Mouse (Mus musculus): ENCODE results near the gene Pipox. TPM values are rescaled to one million over a fixed set of nuclear protein-coding genes. Genes with fewer than 3 reads are reported as not detected.

Pipox gene
- total and polyA plus RNA-seq, 2 experiments from 2014 or later = 3.6 to 5.1 TPM

DNA sequence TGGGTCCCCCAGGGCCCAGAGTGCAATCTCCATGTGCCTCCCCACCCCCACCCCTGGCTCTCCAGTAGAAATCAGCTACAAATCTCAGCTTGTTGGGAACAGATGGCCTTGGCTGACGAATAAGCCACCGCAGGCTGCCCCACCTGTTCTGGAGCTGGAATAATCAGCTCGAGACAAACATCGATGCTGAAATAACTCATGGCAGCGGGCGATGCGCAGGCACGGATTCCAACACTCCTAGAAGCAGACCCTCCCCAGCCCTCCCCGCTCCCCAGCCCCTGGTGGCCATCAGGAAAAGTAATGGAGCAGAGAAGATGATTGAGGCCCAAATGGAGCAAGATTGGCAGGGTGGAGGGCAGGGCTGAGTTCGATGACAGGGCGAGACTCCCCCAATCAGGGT, 21.7 kb downstream of the Pipox start:
- ATAC-seq (ENCODE audit: low FRiP score) = 0 out of 2 replicates have a peak, but pooled peaks have one; percentile 25
- peak; percentile 52 for TF ChIP-seq CTCF (IDR thresholded peaks at IDR 0.05)
- no peak overlapping the region for H3K9ac ChIP-seq (replicated peaks; ENCODE audit: low read length, poor library complexity, severe bottlenecking)

DNA sequence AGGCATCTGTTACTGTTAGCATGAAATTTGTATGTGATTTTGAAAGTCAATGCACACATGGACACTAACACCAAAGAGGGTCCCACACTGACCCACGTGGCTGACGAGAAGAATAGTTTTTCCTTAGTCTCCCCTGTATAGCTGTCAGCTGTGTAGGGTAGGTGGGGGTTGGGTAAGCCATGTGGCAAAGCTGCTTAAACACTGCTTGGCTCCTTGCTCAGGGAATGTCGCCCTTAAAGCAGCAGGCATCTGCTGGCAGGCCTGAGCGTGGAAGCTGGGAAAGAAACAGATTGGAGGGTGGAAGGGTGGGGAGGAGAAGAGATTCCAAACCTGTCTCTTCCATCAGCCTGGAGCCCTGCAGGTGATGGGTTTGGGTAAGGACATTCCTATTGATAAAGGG, 22.5 kb downstream of the Pipox start:
- no peak overlapping the region for H3K27ac ChIP-seq (ENCODE audit: low read depth, low read length)
- no peaks in the 10 kb centered on the region for H3K27me3 ChIP-seq (ENCODE audit: insufficient read depth, low read length)
- H3K9ac ChIP-seq (replicated peaks; ENCODE audit: low read length, poor library complexity, severe bottlenecking) = no peak overlapping the region
- WGBS = 11% methylated on average over 4 of the region's 4 CpGs
- H3K36me3 ChIP-seq (ENCODE audit: insufficient read depth, low read length) = no peaks in the 10 kb centered on the region
- H3K9me3 ChIP-seq (ENCODE audit: low read length) = no peaks in the 10 kb centered on the region
- no peak overlapping the region for H3K4me2 ChIP-seq (ENCODE audit: low read depth, low read length, poor library complexity, severe bottlenecking)
- H3K4me1 ChIP-seq (ENCODE audit: insufficient read depth, low read length) = peaks cover 29% of the 10 kb centered on the region
- no peak overlapping the region for H3K4me3 ChIP-seq (ENCODE audit: low read depth, low read length)
- no peak for TF ChIP-seq CTCF (IDR thresholded peaks at IDR 0.05)
- no peak for ATAC-seq (ENCODE audit: low FRiP score)
- peak; percentile 80 for DNase-seq (ENCODE audit: low spot score)

More for the DNA sequence above, 21.7 kb downstream of the Pipox start:
- no peaks in the 10 kb centered on the region for H3K36me3 ChIP-seq (ENCODE audit: insufficient read depth, low read length)
- peaks cover 32% of the 10 kb centered on the region for H3K4me1 ChIP-seq (ENCODE audit: insufficient read depth, low read length)
- 5% methylated on average over 11 of the region's 11 CpGs for WGBS
- H3K27ac ChIP-seq (ENCODE audit: low read depth, low read length) = 0 out of 2 replicates have a peak overlapping the region, but pooled peaks have one; percentile 43
- no peak overlapping the region for H3K4me3 ChIP-seq (ENCODE audit: low read depth, low read length)
- no peaks in the 10 kb centered on the region for H3K27me3 ChIP-seq (ENCODE audit: insufficient read depth, low read length)
- H3K4me2 ChIP-seq (ENCODE audit: low read depth, low read length, poor library complexity, severe bottlenecking) = peak overlapping the region; percentile 22
- DNase-seq (ENCODE audit: low spot score) = peak; percentile 84
- H3K9me3 ChIP-seq (ENCODE audit: low read length) = no peaks in the 10 kb centered on the region

DNA sequence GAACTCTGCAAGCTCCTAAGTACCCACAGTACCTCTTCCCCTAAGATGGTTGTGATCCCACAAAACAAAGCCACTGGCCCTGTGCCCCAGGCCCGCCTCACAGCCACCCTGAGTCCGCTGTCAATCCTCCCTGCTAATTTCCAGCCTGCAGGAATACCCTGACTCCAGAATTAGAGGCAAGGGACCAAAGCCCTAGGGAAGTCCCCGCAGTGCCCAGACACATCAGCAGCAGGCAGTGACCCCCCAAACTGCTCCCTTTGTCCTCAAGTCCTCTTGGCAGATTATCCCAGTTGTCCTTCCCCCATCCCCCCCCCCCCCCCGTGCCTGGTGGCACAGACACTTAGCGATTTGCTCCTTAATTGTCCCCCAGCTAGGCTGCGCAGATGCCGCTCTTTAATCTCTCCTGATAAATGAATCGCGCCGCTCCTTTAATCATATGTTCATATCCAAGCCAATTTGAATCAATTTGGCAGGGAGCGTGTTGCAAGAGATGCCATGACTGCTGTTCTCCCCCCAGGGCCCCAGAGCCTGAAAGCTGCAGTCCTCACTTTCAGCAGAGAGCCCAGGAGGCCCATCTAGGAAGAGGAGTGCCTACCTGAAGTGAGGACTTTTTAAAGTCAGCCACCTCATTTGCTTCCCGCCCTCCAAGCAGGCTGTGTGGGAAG, 26.3 kb downstream of the Pipox start:
- WGBS = 17% methylated on average over 10 of the region's 12 CpGs
- no peaks in the 10 kb centered on the region for H3K27me3 ChIP-seq (ENCODE audit: insufficient read depth, low read length)
- no peak overlapping the region for H3K4me2 ChIP-seq (ENCODE audit: low read depth, low read length, poor library complexity, severe bottlenecking)
- H3K9ac ChIP-seq (replicated peaks; ENCODE audit: low read length, poor library complexity, severe bottlenecking) = no peak overlapping the region
- DNase-seq (ENCODE audit: low spot score) (peak; percentile 73), ATAC-seq (ENCODE audit: low FRiP score) (no peak)
- no peaks in the 10 kb centered on the region for H3K9me3 ChIP-seq (ENCODE audit: low read length)
- no peak overlapping the region for H3K4me3 ChIP-seq (ENCODE audit: low read depth, low read length)
- peaks cover 21% of the 10 kb centered on the region for H3K4me1 ChIP-seq (ENCODE audit: insufficient read depth, low read length)
- peaks cover 3% of the 10 kb centered on the region; the same call in 1 of the 2 replicates for H3K36me3 ChIP-seq (ENCODE audit: insufficient read depth, low read length)
- TF ChIP-seq CTCF (IDR thresholded peaks at IDR 0.05) = no peak
- H3K27ac ChIP-seq (ENCODE audit: low read depth, low read length) = no peak overlapping the region

DNA sequence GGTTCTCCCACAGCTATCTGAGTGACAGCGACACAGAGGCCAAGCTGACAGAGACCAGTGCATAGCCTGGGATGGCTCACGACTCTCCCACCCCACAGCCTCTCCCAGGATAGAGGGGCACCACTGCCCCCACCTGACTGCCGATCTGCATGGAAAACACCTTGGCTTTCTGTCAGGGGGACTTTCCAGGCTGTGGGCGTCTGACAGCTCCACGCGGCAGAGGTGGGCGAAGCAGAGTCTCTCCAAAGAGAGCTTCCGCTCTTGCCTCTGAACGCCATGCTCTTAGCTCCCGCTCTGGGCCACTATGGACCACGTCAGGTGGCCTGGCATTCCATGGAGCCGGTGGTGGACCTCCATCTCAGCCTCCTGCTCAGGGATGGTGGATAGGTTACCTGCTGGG, 29.1 kb downstream of the Pipox start:
- Histone ChIP-seq H3K4me2 (ENCODE audit: low read depth, low read length, poor library complexity, severe bottlenecking) (no peak overlapping the region), H3K9ac (replicated peaks; ENCODE audit: low read length, poor library complexity, severe bottlenecking) (no peak overlapping the region), H3K4me3 (ENCODE audit: low read depth, low read length) (no peak overlapping the region), H3K27ac (ENCODE audit: low read depth, low read length) (no peak overlapping the region), H3K9me3 (ENCODE audit: low read length) (no peaks in the 10 kb centered on the region), H3K36me3 (ENCODE audit: insufficient read depth, low read length) (peaks cover 11% of the 10 kb centered on the region; the same call in 1 of the 2 replicates), H3K4me1 (ENCODE audit: insufficient read depth, low read length) (peaks cover 12% of the 10 kb centered on the region), H3K27me3 (ENCODE audit: insufficient read depth, low read length) (no peaks in the 10 kb centered on the region)
- WGBS = 71% methylated on average over 12 of the region's 12 CpGs
- ATAC-seq (ENCODE audit: low FRiP score) (no peak), DNase-seq (ENCODE audit: low spot score) (no peak)
- no peak for TF ChIP-seq CTCF (IDR thresholded peaks at IDR 0.05)

DNA sequence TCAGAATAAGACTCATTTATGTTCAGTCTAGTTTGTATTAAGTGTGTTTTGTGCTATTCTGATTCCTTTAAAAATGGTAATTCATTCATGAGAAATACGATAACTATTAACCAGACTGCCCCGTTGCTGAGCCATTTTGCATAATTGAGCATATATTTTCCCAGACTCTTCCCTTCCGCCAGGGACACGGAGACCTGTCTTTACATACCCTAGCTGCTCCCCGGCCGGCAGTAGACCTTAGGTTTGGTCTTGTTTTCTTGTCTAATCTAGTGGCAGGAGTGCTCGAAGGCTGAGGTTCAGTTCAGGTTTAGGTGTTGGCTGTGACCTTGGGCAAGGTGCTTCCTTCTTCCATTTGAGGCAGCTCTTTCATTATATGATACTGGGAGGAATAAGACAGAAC, 31.0 kb downstream of the Pipox start:
- Histone ChIP-seq H3K4me2 (ENCODE audit: low read depth, low read length, poor library complexity, severe bottlenecking) (no peak overlapping the region), H3K9ac (replicated peaks; ENCODE audit: low read length, poor library complexity, severe bottlenecking) (no peak overlapping the region), H3K36me3 (ENCODE audit: insufficient read depth, low read length) (peaks cover 14% of the 10 kb centered on the region; the same call in 1 of the 2 replicates), H3K27me3 (ENCODE audit: insufficient read depth, low read length) (no peaks in the 10 kb centered on the region), H3K4me1 (ENCODE audit: insufficient read depth, low read length) (peaks cover 8% of the 10 kb centered on the region), H3K9me3 (ENCODE audit: low read length) (no peaks in the 10 kb centered on the region), H3K27ac (ENCODE audit: low read depth, low read length) (no peak overlapping the region), H3K4me3 (ENCODE audit: low read depth, low read length) (no peak overlapping the region)
- ATAC-seq (ENCODE audit: low FRiP score) = no peak
- DNase-seq (ENCODE audit: low spot score) = no peak
- 70% methylated on average over 7 of the region's 7 CpGs for WGBS
- no peak for TF ChIP-seq CTCF (IDR thresholded peaks at IDR 0.05)

DNA sequence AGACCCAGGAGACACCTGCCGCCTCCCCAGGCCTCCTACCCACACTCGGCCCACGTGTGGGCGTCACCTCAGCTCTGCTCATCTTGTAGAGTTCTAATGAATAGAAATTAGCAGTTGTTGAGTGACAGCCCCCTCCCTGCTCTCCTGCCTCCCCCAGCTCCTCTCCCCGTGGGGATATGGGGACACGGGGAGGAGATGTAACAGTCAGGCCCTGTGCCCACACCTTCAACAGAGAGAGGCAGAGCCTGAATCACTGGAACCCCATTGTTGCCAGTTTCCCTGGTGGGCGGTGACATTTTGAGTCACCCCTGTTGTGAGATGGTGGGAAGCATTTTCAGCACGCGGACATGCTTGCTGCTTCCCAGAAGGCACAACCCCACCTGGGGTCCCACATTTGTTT, 32.9 kb downstream of the Pipox start:
- ATAC-seq (ENCODE audit: low FRiP score) = no peak
- Histone ChIP-seq H3K27me3 (ENCODE audit: insufficient read depth, low read length) (no peaks in the 10 kb centered on the region), H3K9ac (replicated peaks; ENCODE audit: low read length, poor library complexity, severe bottlenecking) (no peak overlapping the region), H3K4me2 (ENCODE audit: low read depth, low read length, poor library complexity, severe bottlenecking) (no peak overlapping the region), H3K9me3 (ENCODE audit: low read length) (no peaks in the 10 kb centered on the region), H3K4me1 (ENCODE audit: insufficient read depth, low read length) (no peaks in the 10 kb centered on the region), H3K36me3 (ENCODE audit: insufficient read depth, low read length) (peaks cover 21% of the 10 kb centered on the region; the same call in 1 of the 2 replicates), H3K27ac (ENCODE audit: low read depth, low read length) (no peak overlapping the region), H3K4me3 (ENCODE audit: low read depth, low read length) (no peak overlapping the region)
- 78% methylated on average over 9 of the region's 9 CpGs for WGBS
- DNase-seq (ENCODE audit: low spot score) = no peak
- no peak for TF ChIP-seq CTCF (IDR thresholded peaks at IDR 0.05)
